Mouse (Mus musculus) stomach, embryonic 15.5 days (tissue): ENCODE measurements at regions not wholly inside any gene's neighbourhood (a gene's known extent, or its start where the extent isn't known, plus 50 kb on each side); places are given as distances from the start of the nearest gene placed in this dataset.
"Not testable (repeated sequence)": the region's sequence is repeated elsewhere in the genome, so short reads cannot be mapped to it uniquely, and the experiment has no call there.

Experiments
- ATAC-seq: fragments of 200-750 bp; cut with Nextera tagmentation; 2 replicates; pipeline ENCODE4 v1.8.0; 2017; ENCODE audit warnings: low read depth, moderate number of reproducible peaks, moderate TSS enrichment; ENCODE audit not compliant: insufficient read depth, low FRiP score
- H3K27ac ChIP-seq: fragments of 300-500 bp; sonication (generic); 2 replicates; pipeline ENCODE4 v1.5.1; 2015; ENCODE audit warnings: mild to moderate bottlenecking, inconsistent platforms
- H3K27me3 ChIP-seq: fragments of 300-500 bp; sonication (generic); replicated peaks from 2 replicates; pipeline ENCODE4 v1.6.1; 2015; ENCODE audit warnings: inconsistent platforms
- H3K36me3 ChIP-seq: fragments of 300-500 bp; sonication (generic); 2 replicates; pipeline ENCODE4 v1.6.1; 2015; ENCODE audit warnings: inconsistent platforms
- H3K4me1 ChIP-seq: fragments of 300-500 bp; sonication (generic); 2 replicates; pipeline ENCODE4 v1.6.1; 2015; ENCODE audit warnings: inconsistent platforms
- H3K4me2 ChIP-seq: fragments of 300-500 bp; sonication (generic); 2 replicates; pipeline ENCODE4 v1.6.1; 2015; ENCODE audit warnings: mild to moderate bottlenecking, inconsistent platforms
- H3K4me3 ChIP-seq: fragments of 300-500 bp; sonication (generic); replicated peaks from 2 replicates; pipeline ENCODE4 v1.5.1; 2015; ENCODE audit warnings: inconsistent platforms
- H3K9ac ChIP-seq: fragments of 300-500 bp; sonication (generic); 2 replicates; pipeline ENCODE4 v1.6.1; 2015; ENCODE audit warnings: inconsistent platforms
- H3K9me3 ChIP-seq: fragments of 300-500 bp; sonication (generic); 2 replicates; pipeline ENCODE4 v1.6.1; 2016; ENCODE audit warnings: inconsistent platforms
- WGBS: fragments of 180-500 bp; shearing (Covaris S2); methylation state at CpG from one replicate; pipeline ENCODE4 v1.1.7; 2015; 5-methylcytosine and 5-hydroxymethylcytosine counted together

DNA sequence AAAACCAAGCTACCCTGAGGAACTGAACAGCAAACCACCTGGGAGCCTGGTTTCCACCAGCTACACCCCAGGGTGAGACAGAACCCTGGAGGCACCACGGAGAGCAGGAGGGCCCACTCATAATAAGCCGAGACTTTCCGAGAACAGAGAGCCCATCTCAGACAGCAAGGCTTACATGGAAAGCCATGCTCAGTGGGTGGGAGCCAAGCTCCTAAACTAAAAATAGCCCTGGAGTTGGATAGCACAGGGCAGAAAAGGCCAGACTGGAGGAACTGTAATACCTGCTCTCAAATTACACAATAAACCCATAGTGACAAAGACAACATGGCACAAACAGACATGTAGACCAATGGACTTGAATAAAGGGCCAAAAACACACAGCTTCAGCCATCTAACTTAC lies 69.9 kb downstream of the Fbxo4 start:
- ATAC-seq: no peak
- no peak overlapping the region for H3K4me3 ChIP-seq
- H3K27ac ChIP-seq: no peak overlapping the region
- no peaks in the 10 kb centered on the region for H3K4me1 ChIP-seq
- WGBS: 58% methylated on average over 3 of the region's 3 CpGs
- no peak overlapping the region for H3K4me2 ChIP-seq
- no peak overlapping the region for H3K9ac ChIP-seq
- H3K36me3 ChIP-seq: no peaks in the 10 kb centered on the region
- no peaks in the 10 kb centered on the region for H3K9me3 ChIP-seq
- H3K27me3 ChIP-seq: no peaks in the 10 kb centered on the region

- Histone ChIP-seq H3K27me3 (no peaks in the 10 kb centered on the region), H3K9ac (no peak overlapping the region), H3K4me2 (no peak overlapping the region), H3K36me3 (no peaks in the 10 kb centered on the region), H3K9me3 (no peaks in the 10 kb centered on the region), H3K4me3 (no peak overlapping the region), H3K4me1 (no peaks in the 10 kb centered on the region), H3K27ac (no peak overlapping the region)
- ATAC-seq: no peak
- WGBS: 6% methylated on average over 2 of the region's 2 CpGs
These were observed 70.7 kb downstream of the Fbxo4 start for GRCm38 (mm10) chr15:3908721-3909120.

GRCm38 (mm10) chr15:3905548-3905947 lies 73.8 kb downstream of the Fbxo4 start:
- H3K9ac ChIP-seq: no peak overlapping the region
- no peak overlapping the region for H3K27ac ChIP-seq
- H3K36me3 ChIP-seq: no peaks in the 10 kb centered on the region
- H3K27me3 ChIP-seq: no peaks in the 10 kb centered on the region
- 32% methylated on average over 2 of the region's 2 CpGs for WGBS
- ATAC-seq: no peak
- H3K9me3 ChIP-seq: no peaks in the 10 kb centered on the region
- no peaks in the 10 kb centered on the region for H3K4me1 ChIP-seq
- no peak overlapping the region for H3K4me3 ChIP-seq
- H3K4me2 ChIP-seq: no peak overlapping the region

GRCm38 (mm10) chr15:3878429-3878828 lies 100.9 kb downstream of the Fbxo4 start:
- Histone ChIP-seq H3K9ac (no peak overlapping the region), H3K4me1 (no peaks in the 10 kb centered on the region), H3K4me3 (no peak overlapping the region), H3K27ac (no peak overlapping the region), H3K4me2 (no peak overlapping the region), H3K36me3 (no peaks in the 10 kb centered on the region), H3K9me3 (no peaks in the 10 kb centered on the region), H3K27me3 (no peaks in the 10 kb centered on the region)
- no peak for ATAC-seq
- WGBS: 58% methylated on average over 2 of the region's 2 CpGs

GRCm38 (mm10) chr15:3877506-3877905 lies 101.9 kb downstream of the Fbxo4 start:
- no peaks in the 10 kb centered on the region for H3K27me3 ChIP-seq
- no peak for ATAC-seq
- H3K4me1 ChIP-seq: no peaks in the 10 kb centered on the region
- H3K36me3 ChIP-seq: no peaks in the 10 kb centered on the region
- 78% methylated on average over 3 of the region's 3 CpGs for WGBS
- no peak overlapping the region for H3K4me3 ChIP-seq
- H3K9ac ChIP-seq: no peak overlapping the region
- H3K9me3 ChIP-seq: no peaks in the 10 kb centered on the region
- H3K27ac ChIP-seq: no peak overlapping the region
- H3K4me2 ChIP-seq: no peak overlapping the region

GRCm38 (mm10) chr15:3875210-3875861 lies 104.0 kb downstream of the Fbxo4 start:
- not testable (repeated sequence) for H3K4me3 ChIP-seq, H3K9me3 ChIP-seq, H3K27me3 ChIP-seq, H3K4me1 ChIP-seq, H3K9ac ChIP-seq, H3K4me2 ChIP-seq, ATAC-seq, H3K36me3 ChIP-seq, H3K27ac ChIP-seq
- 64% methylated on average over 6 of the region's 7 CpGs for WGBS

- Histone ChIP-seq H3K27ac (no peak overlapping the region), H3K27me3 (no peaks in the 10 kb centered on the region), H3K4me1 (no peaks in the 10 kb centered on the region), H3K4me3 (no peak overlapping the region), H3K4me2 (no peak overlapping the region), H3K9me3 (no peaks in the 10 kb centered on the region), H3K36me3 (no peaks in the 10 kb centered on the region), H3K9ac (no peak overlapping the region)
- ATAC-seq: no peak
- 86% methylated on average over 4 of the region's 4 CpGs for WGBS
These were observed 147.6 kb downstream of the Fbxo4 start for GRCm38 (mm10) chr15:3831802-3832201.

- WGBS: 81% methylated on average over 2 of the region's 2 CpGs
- Histone ChIP-seq H3K9me3 (no peaks in the 10 kb centered on the region), H3K4me3 (no peak overlapping the region), H3K9ac (no peak overlapping the region), H3K36me3 (no peaks in the 10 kb centered on the region), H3K4me1 (no peaks in the 10 kb centered on the region), H3K27me3 (no peaks in the 10 kb centered on the region), H3K4me2 (no peak overlapping the region), H3K27ac (no peak overlapping the region)
- ATAC-seq: no peak
These were observed 173.9 kb downstream of the Fbxo4 start for GRCm38 (mm10) chr15:3805430-3805829.

DNA sequence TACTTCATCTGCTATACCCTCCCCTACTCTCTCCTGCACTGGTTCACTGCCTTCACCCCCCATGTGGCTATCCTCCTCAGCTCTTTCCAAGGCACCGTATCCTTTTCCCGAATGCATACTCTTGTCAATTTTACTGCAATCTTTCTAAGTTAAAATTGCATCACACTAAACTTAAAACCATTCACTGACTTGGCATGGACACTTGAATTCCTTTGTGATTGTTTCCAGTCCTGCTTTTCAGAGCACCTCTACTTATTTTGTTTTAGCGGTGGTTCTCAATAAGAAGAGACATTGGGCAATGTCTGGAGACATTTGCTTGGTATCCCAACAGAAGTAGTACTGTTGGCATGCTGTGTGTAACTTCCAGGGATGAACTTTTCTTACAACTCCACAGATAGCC lies 192.6 kb upstream of the Ghr start:
- ATAC-seq: no peak
- H3K9me3 ChIP-seq: no peaks in the 10 kb centered on the region

GRCm38 (mm10) chr15:3772228-3772789 lies 189.0 kb upstream of the Ghr start:
- Histone ChIP-seq H3K4me2 (no peak overlapping the region), H3K27ac (no peak overlapping the region), H3K27me3 (no peaks in the 10 kb centered on the region), H3K4me1 (no peaks in the 10 kb centered on the region), H3K36me3 (no peaks in the 10 kb centered on the region), H3K9me3 (no peaks in the 10 kb centered on the region), H3K4me3 (no peak overlapping the region), H3K9ac (no peak overlapping the region)
- 81% methylated on average over 8 of the region's 8 CpGs for WGBS
- ATAC-seq: no peak

More for the DNA sequence above, 192.6 kb upstream of the Ghr start:
- Histone ChIP-seq H3K4me2 (no peak overlapping the region), H3K9ac (no peak overlapping the region), H3K4me1 (no peaks in the 10 kb centered on the region), H3K36me3 (no peaks in the 10 kb centered on the region), H3K27me3 (no peaks in the 10 kb centered on the region), H3K4me3 (no peak overlapping the region), H3K27ac (no peak overlapping the region)
- 81% methylated on average over 3 of the region's 3 CpGs for WGBS

- no peak for ATAC-seq
- Histone ChIP-seq H3K27me3 (no peaks in the 10 kb centered on the region), H3K4me2 (no peak overlapping the region), H3K4me1 (no peaks in the 10 kb centered on the region), H3K9me3 (no peaks in the 10 kb centered on the region), H3K27ac (no peak overlapping the region), H3K36me3 (no peaks in the 10 kb centered on the region), H3K4me3 (no peak overlapping the region), H3K9ac (no peak overlapping the region)
- WGBS: 59% methylated on average over 4 of the region's 4 CpGs
These were observed 187.0 kb upstream of the Ghr start for GRCm38 (mm10) chr15:3770312-3770711.

DNA sequence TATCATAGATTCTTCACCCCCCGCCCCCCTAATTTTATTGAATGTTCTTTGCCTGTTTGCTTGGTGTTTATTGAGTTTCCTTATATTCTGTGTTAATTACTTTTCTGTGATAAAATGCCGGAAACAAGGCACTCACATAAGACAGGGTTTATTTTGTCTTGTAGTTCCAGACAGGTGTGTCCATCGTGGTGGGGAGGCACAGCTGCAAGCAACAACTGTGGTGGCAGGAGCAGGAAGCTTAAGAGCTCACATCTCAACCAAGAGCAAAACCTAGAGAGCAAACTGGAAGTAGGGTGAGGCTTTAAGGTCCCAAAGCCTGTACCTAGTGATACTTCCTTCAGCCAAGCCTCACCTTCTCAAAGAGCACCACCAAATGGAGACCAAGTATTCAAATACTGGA lies 181.4 kb upstream of the Ghr start:
- Histone ChIP-seq H3K27ac (no peak overlapping the region), H3K9ac (no peak overlapping the region), H3K36me3 (no peaks in the 10 kb centered on the region), H3K27me3 (no peaks in the 10 kb centered on the region), H3K9me3 (no peaks in the 10 kb centered on the region), H3K4me1 (no peaks in the 10 kb centered on the region), H3K4me3 (no peak overlapping the region), H3K4me2 (no peak overlapping the region)
- 81% methylated on average over 3 of the region's 3 CpGs for WGBS
- ATAC-seq: no peak

DNA sequence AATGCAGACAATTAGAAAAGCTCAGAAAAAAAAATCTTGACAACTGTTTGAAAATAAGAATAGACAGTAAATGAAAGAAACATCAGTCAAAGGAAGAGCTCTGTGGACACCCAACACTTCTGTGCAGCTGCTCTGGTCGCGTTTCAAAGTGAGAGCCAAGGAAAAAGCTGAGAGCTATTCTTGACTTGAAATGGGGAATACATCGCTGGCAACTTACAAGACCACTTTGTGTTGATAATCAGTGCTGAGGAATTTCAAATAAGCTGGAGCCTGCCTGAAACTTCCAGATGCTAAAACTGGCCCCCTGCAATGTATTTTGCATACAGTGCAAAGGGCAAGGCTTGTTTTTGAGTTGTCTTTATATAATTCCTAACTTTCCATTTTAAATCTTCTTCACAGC lies 177.1 kb upstream of the Ghr start:
- 27% methylated on average over 3 of the region's 3 CpGs for WGBS
- no peak overlapping the region for H3K27ac ChIP-seq
- H3K4me2 ChIP-seq: no peak overlapping the region
- no peaks in the 10 kb centered on the region for H3K36me3 ChIP-seq
- H3K27me3 ChIP-seq: no peaks in the 10 kb centered on the region
- no peaks in the 10 kb centered on the region for H3K4me1 ChIP-seq
- H3K4me3 ChIP-seq: no peak overlapping the region
- ATAC-seq: no peak
- no peaks in the 10 kb centered on the region for H3K9me3 ChIP-seq
- no peak overlapping the region for H3K9ac ChIP-seq
